Mouse (Mus musculus) heart, adult 2 months (tissue): Measurements from ENCODE around the gene Hist1h3a. TPM values are rescaled to one million over a fixed set of nuclear protein-coding genes. Genes with fewer than 3 reads are reported as not detected.
A peak's percentile ranks its signal among the peaks of the same experiment; 100 is the strongest.

ENCODE experiments used
- DNase-seq, 2 experiments: peaks; one replicate each; pipeline ENCODE4 v3.0.0; 2021
- H3K27ac ChIP-seq: fragments of 200-600 bp; 2 replicates; pipeline ENCODE4 v1.8.1; 2022
- H3K27me3 ChIP-seq: fragments of 200-500 bp; 2 replicates; pipeline ENCODE4 v1.6.1; 2012; ENCODE audit warnings: mild to moderate bottlenecking, low read length, inconsistent platforms, mixed read lengths; ENCODE audit not compliant: control insufficient read depth, insufficient read depth
- H3K36me3 ChIP-seq: fragments of 200-500 bp; 2 replicates; pipeline ENCODE4 v1.6.1; 2012; ENCODE audit warnings: low read length, inconsistent platforms; ENCODE audit not compliant: control insufficient read depth, insufficient read depth
- H3K4me1 ChIP-seq: fragments of 200-500 bp; 2 replicates; pipeline ENCODE4 v1.6.1; 2011; ENCODE audit warnings: low read length; ENCODE audit not compliant: control insufficient read depth, insufficient read depth
- H3K4me3 ChIP-seq: fragments of 200-600 bp; 2 replicates; pipeline ENCODE4 v1.8.1; 2022
- H3K79me2 ChIP-seq: fragments of 200-500 bp; replicated peaks from 2 replicates; pipeline ENCODE4 v1.6.1; 2012; ENCODE audit warnings: mild to moderate bottlenecking, inconsistent platforms, low read length, moderate library complexity, mixed read lengths; ENCODE audit not compliant: control insufficient read depth, insufficient read depth
- H3K9ac ChIP-seq: fragments of 200-500 bp; 2 replicates; pipeline ENCODE4 v1.6.1; 2012; ENCODE audit warnings: low read depth, mild to moderate bottlenecking, control low read depth, inconsistent platforms, low read length, mixed read lengths
- CTCF ChIP-seq: fragments of 200-600 bp; IDR thresholded peaks from 2 replicates; pipeline ENCODE4 v1.8.1; 2022; ENCODE audit warnings: antibody characterized with exemption, mild to moderate bottlenecking, moderate library complexity
- EP300 ChIP-seq: fragments of 200-500 bp; IDR thresholded peaks from 2 replicates; pipeline ENCODE4 v1.6.1; 2011; ENCODE audit warnings: low read depth, low read length, control low read depth; ENCODE audit not compliant: insufficient read depth
- POLR2A ChIP-seq: fragments of 200-500 bp; IDR thresholded peaks from 2 replicates; pipeline ENCODE4 v1.6.1; 2011; ENCODE audit warnings: mild to moderate bottlenecking, low read depth, low read length, control low read depth; ENCODE audit not compliant: insufficient read depth
- WGBS: fragments of 180-500 bp; shearing (Covaris S2); methylation state at CpG from one replicate; pipeline ENCODE4 v1.1.7; 2018; 5-methylcytosine and 5-hydroxymethylcytosine counted together
- intact Hi-C: fragments of 180-260 bp; cut with DNase I; formaldehyde crosslinking; loops from one replicate; pipeline ENCODE4 v1.15.1; 2025
- polyA plus RNA-seq: library from polyadenylated mRNA; depleted of rRNA; stranded (reverse); fragments of >200 nt; gene quantifications from 2 replicates; pipeline ENCODE4 v1.2.3, GENCODE M21; 2012
- total RNA-seq, 2 experiments: library from RNA; stranded (reverse); gene quantifications; 2 replicates each; pipeline ENCODE4 v1.2.3; 2021

The Hist1h3a gene
- total and polyA plus RNA-seq, 3 experiments, result 5.1 to 8.9 TPM; not detected in 1

GRCm38 (mm10) chr13:23740910-23741309 lies 21.3 kb downstream of the Hist1h3a start:
- H3K4me3 ChIP-seq, result peak overlapping the region; percentile 89; the same call in 1 of the 2 replicates
- H3K4me1 ChIP-seq, result peaks cover 2% of the 10 kb centered on the region
- DNase-seq, result no peak
- no peaks in the 10 kb centered on the region for H3K79me2 ChIP-seq
- WGBS, result 58% methylated on average over 5 of the region's 5 CpGs
- H3K27me3 ChIP-seq, result no peaks in the 10 kb centered on the region
- no peak for TF ChIP-seq CTCF
- no peak for TF ChIP-seq POLR2A
- TF ChIP-seq EP300, result no peak
- H3K9ac ChIP-seq, result no peak overlapping the region
- H3K27ac ChIP-seq, result no peak overlapping the region
- peaks cover 18% of the 10 kb centered on the region for H3K36me3 ChIP-seq
- intact Hi-C loops, result loop anchor here (5.0 kb wide), 2 partner anchors 159 to 209 kb away; partner anchors contain the start of genes Hist1h2af, Hist1h4d and Hist1h4h

- H3K36me3 ChIP-seq, result peaks cover 18% of the 10 kb centered on the region
- H3K4me1 ChIP-seq, result peaks cover 1% of the 10 kb centered on the region; the same call in 1 of the 2 replicates
- no peak for TF ChIP-seq CTCF
- 25% methylated on average over 13 of the region's 13 CpGs for WGBS
- no peak for DNase-seq
- H3K4me3 ChIP-seq, result peak overlapping the region; percentile 89
- peak overlapping the region; percentile 96 for H3K27ac ChIP-seq
- no peaks in the 10 kb centered on the region for H3K79me2 ChIP-seq
- H3K27me3 ChIP-seq, result no peaks in the 10 kb centered on the region
- intact Hi-C loops, result loop anchor here (5.0 kb wide), 2 partner anchors 158 to 208 kb away; partner anchors contain the start of genes Hist1h2af, Hist1h4d and Hist1h4h
- H3K9ac ChIP-seq, result peak overlapping the region; percentile 85
These were observed 21.8 kb downstream of the Hist1h3a start for GRCm38 (mm10) chr13:23740256-23740840.

DNA sequence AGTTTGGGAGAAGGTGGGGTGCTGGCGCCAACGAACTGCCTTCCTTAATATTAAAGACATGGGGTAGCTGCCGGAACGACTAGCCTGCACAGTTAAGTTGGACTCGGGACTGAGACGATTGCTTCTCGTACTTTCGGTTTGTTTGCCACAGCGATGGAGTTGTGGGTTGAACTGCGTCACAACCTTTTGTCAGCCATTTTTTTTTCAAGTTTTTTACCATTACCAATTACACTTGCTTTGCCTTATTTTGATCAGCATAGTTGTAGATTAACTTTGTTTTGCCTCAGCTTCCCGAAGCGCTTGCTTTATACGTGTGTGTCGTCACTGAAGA lies 22.3 kb downstream of the Hist1h3a start:
- Histone ChIP-seq H3K79me2 (no peaks in the 10 kb centered on the region), H3K27ac (peak overlapping the region; percentile 96), H3K9ac (peak overlapping the region; percentile 85), H3K27me3 (no peaks in the 10 kb centered on the region), H3K36me3 (peaks cover 18% of the 10 kb centered on the region), H3K4me3 (peak overlapping the region; percentile 89), H3K4me1 (peaks cover 1% of the 10 kb centered on the region; the same call in 1 of the 2 replicates)
- TF ChIP-seq CTCF (no peak), EP300 (no peak), POLR2A (no peak; the same call in 1 of the 2 replicates)
- 0% methylated on average over 14 of the region's 14 CpGs for WGBS
- intact Hi-C loops, result loop anchor here (1.0 to 10.0 kb wide), 4 partner anchors 42 to 1985 kb away; partner anchors contain the start of genes Hist1h2af, Hist1h2ak, Hist1h2bn and Hist1h4c
- DNase-seq, result no peak

GRCm38 (mm10) chr13:23739069-23739921 lies 22.9 kb downstream of the Hist1h3a start:
- under 1% methylated on average over 39 of the region's 39 CpGs for WGBS

DNA sequence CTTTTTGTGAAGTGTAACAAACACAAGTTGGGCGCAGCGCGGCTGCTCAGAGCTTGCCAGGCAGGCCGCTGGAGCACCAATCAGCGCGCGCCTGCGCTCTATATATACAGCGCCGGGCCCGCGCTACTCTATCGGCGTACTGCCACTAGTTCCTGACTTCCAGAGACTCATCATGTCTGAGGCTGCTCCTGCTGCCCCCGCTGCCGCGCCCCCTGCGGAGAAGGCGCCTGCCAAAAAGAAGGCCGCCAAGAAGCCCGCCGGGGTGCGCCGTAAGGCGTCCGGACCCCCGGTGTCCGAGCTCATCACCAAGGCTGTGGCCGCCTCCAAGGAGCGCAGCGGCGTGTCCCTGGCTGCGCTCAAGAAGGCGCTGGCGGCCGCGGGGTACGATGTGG lies 23.5 kb downstream of the Hist1h3a start, which contains the start of gene Hist1h1c:
Gene Hist1h1c, plus strand, starts transcription at position 132 of the 392 bp plus-strand sequence.
- H3K4me3 ChIP-seq, result peak within 1 kb of the TSS; percentile 89
- peak; percentile 92 to 94 for DNase-seq
- intact Hi-C loops, result loop anchor here (1.0 to 10.0 kb wide), 2 partner anchors 40 to 1984 kb away; partner anchors contain the start of genes Hist1h2ak, Hist1h2bn, Hist1h4c and Hist1h4k
- TF ChIP-seq POLR2A, result peak; percentile 98
- peak; percentile 61; the same call in 1 of the 2 replicates for TF ChIP-seq EP300
- peak; percentile 15; the same call in 1 of the 2 replicates for TF ChIP-seq CTCF
- peaks cover 18% of the 10 kb centered on the region for H3K36me3 ChIP-seq
- peak within 1 kb of the TSS; percentile 71 for H3K9ac ChIP-seq
- no peaks in the 10 kb centered on the region for H3K27me3 ChIP-seq
- peaks cover 1% of the 10 kb centered on the region; the same call in 1 of the 2 replicates for H3K4me1 ChIP-seq
- no peaks in the 10 kb centered on the region for H3K79me2 ChIP-seq
- under 1% methylated on average over 38 of the region's 38 CpGs for WGBS
- H3K27ac ChIP-seq, result peak within 1 kb of the TSS; percentile 96

More at GRCm38 (mm10) chr13:23739069-23739921, 22.9 kb downstream of the Hist1h3a start:
- peaks cover 18% of the 10 kb centered on the region for H3K36me3 ChIP-seq
- peak; percentile 90 to 97 for DNase-seq
- H3K4me3 ChIP-seq, result peak overlapping the region; percentile 89
- H3K79me2 ChIP-seq, result no peaks in the 10 kb centered on the region
- TF ChIP-seq POLR2A (peak; percentile 92), EP300 (peak; percentile 77; the same call in 1 of the 2 replicates), CTCF (0 out of 2 replicates have a peak, but pooled peaks have one; percentile 15)
- H3K9ac ChIP-seq, result peak overlapping the region; percentile 85
- intact Hi-C loops, result loop anchor here (1.0 to 10.0 kb wide), 2 partner anchors 41 to 1984 kb away; partner anchors contain the start of genes Hist1h2ak, Hist1h2bn, Hist1h4c and Hist1h4k
- peaks cover 1% of the 10 kb centered on the region; the same call in 1 of the 2 replicates for H3K4me1 ChIP-seq
- H3K27me3 ChIP-seq, result no peaks in the 10 kb centered on the region
- H3K27ac ChIP-seq, result peak overlapping the region; percentile 96
